Mouse (Mus musculus) cortical plate, adult 2 months (tissue): ENCODE measurements at regions not wholly inside any gene's neighbourhood (a gene's known extent, or its start where the extent isn't known, plus 50 kb on each side); places are given as distances from the start of the nearest gene placed in this dataset.

ENCODE experiments used
- CTCF ChIP-seq: fragments of 200-500 bp; IDR thresholded peaks from 2 replicates; pipeline ENCODE4 v1.5.1; 2011; ENCODE audit warnings: mild to moderate bottlenecking, control low read depth, low read length; ENCODE audit not compliant: insufficient read depth; ENCODE audit errors: extremely low read depth
- POLR2A ChIP-seq: fragments of 200-500 bp; IDR thresholded peaks from 2 replicates; pipeline ENCODE4 v1.6.1; 2011; ENCODE audit warnings: mild to moderate bottlenecking, low read length, control low read depth; ENCODE audit not compliant: insufficient read depth; ENCODE audit errors: extremely low read depth

GRCm38 (mm10) chr2:78396924-78397323 is 450.7 kb upstream of the Cwc22 start:
- TF ChIP-seq CTCF (no peak), POLR2A (no peak)
